Mouse (Mus musculus) NIH3T3 (cell line): ENCODE results near the gene Mab21l3.
"Not testable (repeated sequence)": the region's sequence is repeated elsewhere in the genome, so short reads cannot be mapped to it uniquely, and the experiment has no call there.

Experiments
- DNase-seq: peaks from one replicate; pipeline ENCODE4 v3.0.0-alpha.2; 2012; ENCODE audit warnings: low read depth

Mab21l3 gene

GRCm38 (mm10) chr3:101839327-101839726 is 9.4 kb downstream of the Mab21l3 start:
- no peak for DNase-seq

DNA sequence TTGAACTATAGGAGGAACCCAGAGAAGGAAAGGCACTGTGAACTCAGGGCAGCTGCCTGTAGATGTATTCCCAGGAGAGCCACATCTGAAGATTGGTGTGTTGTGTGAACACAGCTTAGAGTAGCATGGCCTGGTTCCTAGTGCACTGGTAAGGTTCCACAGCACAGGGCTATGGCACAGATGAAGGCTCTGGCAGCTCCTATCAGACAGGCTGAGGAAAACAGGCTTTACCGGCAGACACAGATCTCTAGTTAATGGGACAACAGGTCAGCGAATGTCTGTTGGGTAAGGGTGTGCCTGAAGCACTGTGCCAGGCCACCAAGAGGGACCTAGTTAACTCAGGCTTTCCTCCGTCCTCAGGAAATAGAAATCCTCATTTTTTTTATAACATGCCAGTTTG is 11.8 kb downstream of the Mab21l3 start:
- DNase-seq, result no peak

GRCm38 (mm10) chr3:101836532-101836931 is 12.2 kb downstream of the Mab21l3 start:
- DNase-seq, result no peak

GRCm38 (mm10) chr3:101836045-101836444 is 12.7 kb downstream of the Mab21l3 start:
- DNase-seq, result peak; percentile 90

DNA sequence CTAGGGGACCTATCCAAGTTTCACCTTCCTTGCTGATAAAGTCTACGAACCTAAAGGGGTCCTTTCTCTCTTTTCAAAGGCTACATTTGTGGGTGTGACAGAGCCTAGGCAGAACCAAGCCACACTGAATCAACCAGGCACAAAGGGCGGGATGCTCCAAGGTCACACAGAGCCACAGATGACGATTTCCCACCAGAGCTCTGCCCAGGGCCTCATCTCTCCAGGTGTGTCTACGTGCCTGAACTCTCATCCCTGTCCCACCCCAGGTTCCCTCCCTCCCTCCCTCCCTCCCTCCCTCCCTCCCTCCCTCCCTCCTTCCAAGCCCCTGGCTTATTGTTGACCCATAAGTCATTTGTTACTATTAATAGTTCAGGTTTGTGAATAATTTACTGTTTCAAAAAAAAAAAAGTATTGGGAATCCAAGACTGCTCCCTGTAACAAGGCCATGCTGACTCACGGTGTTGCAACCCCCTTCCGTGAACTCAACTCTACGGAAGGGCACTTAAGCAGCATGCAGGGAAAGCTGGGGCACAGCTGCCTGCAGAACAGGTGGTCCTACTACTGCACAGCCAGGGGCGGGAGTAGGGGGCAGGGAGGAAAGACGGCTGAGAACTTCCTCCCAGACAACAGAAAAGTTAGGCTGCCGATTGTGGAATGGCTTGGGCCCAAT is 17.4 kb downstream of the Mab21l3 start:
- peak; percentile 83 for DNase-seq

DNA sequence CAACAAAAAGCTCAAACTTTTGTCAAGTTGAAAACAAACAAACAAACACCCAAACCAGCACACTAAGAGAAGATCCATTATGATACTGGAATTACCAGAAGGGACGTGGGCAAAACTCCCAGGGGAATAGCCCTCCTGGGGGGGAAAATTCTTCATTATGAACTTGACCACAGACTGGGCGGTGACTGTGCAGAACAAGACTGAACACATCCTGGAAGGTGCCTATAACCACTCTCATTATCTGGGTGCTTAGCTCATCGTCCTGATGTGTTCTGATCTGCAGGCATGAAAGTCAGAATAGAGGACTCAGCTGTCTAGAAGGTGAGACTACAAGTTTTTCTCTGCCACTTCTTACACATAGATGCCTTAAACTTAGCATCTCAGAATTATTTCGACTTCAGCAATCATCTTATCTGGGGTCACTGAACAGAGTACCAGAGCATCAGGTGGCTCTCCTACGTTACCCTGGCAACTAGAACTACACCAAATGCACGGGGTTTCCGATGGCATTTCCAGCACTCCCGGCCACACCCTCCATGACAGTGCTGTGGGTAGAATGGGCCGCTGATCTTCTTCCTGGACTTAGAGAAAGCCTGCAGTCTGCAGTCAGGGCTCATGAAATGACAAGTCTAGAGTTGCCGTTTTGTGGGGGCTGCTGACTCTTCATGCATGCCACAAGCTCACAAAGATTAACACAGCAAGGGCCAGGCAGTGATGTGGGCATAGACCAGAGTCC is 18.7 kb downstream of the Mab21l3 start:
- DNase-seq, result no peak

DNA sequence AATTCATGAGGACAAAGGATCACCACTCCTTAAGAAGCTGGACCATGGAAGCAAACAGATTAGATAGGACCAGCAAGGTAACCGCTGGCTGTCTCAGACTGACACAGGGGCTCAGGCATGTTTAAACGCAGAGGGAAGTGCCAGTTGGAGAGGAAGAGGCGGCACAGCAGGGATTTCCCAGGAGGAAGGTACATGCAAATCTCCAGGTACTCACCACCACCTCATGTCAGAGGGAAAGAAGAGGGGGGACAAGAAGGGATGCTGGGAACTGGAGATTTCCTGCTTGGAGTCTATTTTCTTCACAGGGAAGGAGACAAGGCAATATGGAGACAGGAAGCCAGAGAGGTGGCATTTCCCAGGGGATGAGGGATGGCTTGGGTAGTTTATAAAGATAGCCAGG is 20.2 kb downstream of the Mab21l3 start:
- DNase-seq, result no peak

GRCm38 (mm10) chr3:101827220-101827715 is 21.5 kb downstream of the Mab21l3 start:
- DNase-seq, result no peak

GRCm38 (mm10) chr3:101824338-101824737 is 24.4 kb downstream of the Mab21l3 start:
- DNase-seq, result no peak

- DNase-seq, result no peak
Observed at GRCm38 (mm10) chr3:101822052-101822451, 26.7 kb downstream of the Mab21l3 start.

- DNase-seq, result not testable (repeated sequence)
Observed at GRCm38 (mm10) chr3:101820708-101821107, 28.1 kb downstream of the Mab21l3 start.

DNA sequence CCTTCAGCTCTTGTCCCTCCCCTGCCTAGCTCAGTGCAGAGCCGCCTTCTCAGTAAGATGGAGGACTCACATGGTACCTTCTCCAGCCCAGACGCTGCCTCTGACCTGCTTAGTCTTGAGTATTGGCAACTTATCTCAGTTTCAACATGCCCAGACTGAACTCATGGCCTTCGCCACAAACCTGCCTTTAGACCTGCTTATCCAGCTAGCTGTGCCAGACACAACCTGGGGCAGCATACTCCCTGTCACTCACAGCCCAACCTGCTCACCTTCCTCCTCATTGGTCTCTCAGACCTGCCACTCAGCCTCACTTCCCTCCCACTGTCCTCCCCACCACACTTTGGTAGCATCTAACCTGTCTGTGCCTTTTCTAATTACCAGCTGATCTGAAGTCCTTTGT is 32.8 kb downstream of the Mab21l3 start:
- DNase-seq, result no peak

GRCm38 (mm10) chr3:101814790-101815189 is 34.0 kb downstream of the Mab21l3 start:
- no peak for DNase-seq

- peak; percentile 84 for DNase-seq
Observed at GRCm38 (mm10) chr3:101812341-101812962, 36.3 kb downstream of the Mab21l3 start.

DNA sequence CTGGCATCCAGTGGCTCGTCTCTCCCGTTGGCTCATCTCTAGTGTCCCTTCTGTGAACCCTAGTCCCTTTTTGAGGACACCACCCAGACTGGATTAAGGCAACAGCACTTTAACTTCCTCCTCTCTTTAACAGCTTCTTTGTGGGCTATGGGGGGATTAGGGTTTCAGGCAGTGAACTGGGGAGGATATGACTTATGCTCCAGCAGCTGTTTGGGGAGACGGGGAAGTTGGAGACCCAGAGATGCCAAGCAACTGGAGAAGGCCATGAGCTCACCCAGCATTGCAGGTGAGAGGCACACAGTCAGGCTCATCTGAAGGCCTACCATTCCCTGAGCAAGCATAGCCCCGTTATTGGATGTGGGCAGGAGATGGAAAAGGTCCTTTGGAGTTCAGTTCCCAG is 36.8 kb downstream of the Mab21l3 start:
- DNase-seq, result no peak

- DNase-seq, result no peak
Observed at GRCm38 (mm10) chr3:101807646-101808045, 41.1 kb downstream of the Mab21l3 start.

GRCm38 (mm10) chr3:101806941-101807340 is 41.8 kb downstream of the Mab21l3 start:
- DNase-seq, result no peak

- DNase-seq, result peak; percentile 49
Observed at GRCm38 (mm10) chr3:101806149-101806548, 42.6 kb downstream of the Mab21l3 start.

DNA sequence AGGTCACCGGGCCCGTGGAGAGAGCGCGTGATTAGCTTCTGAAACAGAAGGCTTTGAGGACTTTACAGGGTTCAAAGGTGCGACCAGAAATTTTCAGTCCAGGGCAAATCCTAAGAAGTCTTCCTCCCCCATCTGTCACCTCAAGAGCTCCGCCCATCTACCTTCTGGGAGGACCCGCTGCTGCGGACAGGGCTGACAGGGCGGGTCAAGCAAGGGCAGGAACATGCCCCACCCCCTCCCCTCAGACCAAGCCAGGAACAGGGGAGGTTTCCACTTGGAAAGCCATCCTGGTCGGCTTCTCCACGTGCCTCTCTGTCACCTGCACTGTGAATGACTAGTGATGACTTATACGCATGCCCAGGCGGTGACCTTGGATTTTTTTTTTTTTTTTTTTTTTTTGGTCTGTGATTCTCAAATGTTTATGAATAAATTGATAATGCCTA is 43.2 kb downstream of the Mab21l3 start:
- no peak for DNase-seq

GRCm38 (mm10) chr3:101804971-101805561 is 43.7 kb downstream of the Mab21l3 start:
- no peak for DNase-seq

- DNase-seq, result no peak
Observed at GRCm38 (mm10) chr3:101804331-101804730, 44.4 kb downstream of the Mab21l3 start.

- no peak for DNase-seq
Observed at GRCm38 (mm10) chr3:101803764-101804163, 45.0 kb downstream of the Mab21l3 start.
